Mouse (Mus musculus): ENCODE results near the gene Vps53.
A peak's percentile ranks its signal among the peaks of the same experiment; 100 is the strongest.

Vps53 gene

DNA sequence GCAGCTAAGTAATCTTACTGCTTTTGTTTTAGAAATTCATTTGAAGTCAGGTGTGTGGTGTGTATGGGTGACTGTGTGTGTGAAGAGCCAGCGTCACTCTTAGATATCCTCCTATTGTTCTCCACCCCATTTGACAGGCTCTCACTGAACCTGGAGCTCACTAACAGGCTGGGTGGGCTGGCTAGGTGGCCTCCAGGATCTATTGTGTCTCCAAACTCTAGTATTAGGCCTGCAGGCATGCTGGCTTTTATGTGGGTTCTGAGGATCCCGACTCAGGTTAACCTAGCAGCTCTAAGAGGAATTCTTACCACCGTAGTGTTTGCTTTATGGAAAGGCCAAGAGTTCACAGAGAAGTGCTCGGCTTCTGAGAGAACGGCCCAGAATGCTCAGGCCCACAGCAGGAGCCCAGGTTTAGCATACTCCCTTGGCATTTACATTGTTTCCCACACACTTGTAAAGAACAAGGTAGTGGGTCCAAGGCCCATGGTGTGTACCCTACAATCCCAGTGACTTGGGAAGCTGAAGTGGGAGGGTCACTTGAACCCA is 128.4 kb downstream of the Vps53 start:
- DNase-seq, result no peak

DNA sequence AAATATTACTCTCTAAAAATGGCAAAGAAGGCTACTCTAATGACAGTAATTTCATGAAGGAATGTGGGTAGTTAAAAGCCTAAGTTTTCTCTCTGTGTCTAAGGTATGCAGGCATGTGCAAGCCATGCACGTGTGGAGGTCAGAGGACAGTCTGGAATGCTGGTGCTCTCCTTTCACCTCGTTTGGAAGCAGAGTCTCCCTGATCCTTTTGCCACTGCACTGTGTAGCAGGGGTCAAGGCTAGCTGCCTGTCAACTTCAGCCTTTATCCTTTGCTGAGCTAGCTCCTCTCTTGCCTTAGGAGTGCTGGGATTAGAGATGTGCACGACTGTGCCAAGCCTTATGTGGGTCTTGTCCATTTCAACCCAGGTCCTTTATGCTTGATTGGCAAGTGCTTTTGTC is 128.9 kb downstream of the Vps53 start:
- DNase-seq, result no peak

DNA sequence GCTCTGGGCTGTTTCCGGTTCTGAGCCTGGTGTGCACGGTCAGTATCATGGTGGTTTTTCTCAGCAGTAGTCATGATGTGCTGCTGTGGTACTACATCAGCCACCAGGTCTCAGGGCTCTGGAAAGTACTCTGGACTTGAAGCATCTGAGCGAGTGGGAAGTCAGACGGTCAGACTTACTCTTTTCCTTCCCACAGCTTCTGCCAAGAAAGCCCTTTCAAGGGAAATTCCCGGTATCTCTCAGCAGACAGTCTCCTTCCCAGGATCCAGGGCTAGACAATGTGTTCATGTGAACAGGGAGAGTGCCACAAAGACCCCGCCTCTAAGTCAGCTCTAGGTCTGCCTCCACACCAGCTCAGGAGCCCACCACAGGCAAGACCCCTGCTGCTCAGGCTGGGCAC is 134.1 kb downstream of the Vps53 start:
- DNase-seq, result no peak

DNA sequence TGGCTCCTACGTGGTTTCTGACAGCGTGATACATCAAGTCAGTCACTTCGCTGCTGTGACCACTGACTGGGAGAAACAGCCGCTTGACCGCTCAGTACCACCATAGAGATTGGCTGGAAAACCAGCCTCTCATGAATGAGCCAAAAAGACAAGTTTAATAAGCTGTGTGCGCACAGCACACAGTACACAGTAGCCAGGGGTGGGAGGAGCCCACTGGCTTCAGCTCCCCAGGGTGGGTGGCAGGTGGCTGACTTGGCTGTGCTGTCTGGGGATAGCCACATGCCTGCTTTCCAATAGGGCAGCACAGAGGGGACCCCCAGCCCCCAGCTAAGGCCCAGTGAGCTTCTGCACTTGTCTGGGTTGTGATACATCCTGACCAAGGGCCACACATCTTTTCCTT is 135.0 kb downstream of the Vps53 start:
- DNase-seq, result no peak

DNA sequence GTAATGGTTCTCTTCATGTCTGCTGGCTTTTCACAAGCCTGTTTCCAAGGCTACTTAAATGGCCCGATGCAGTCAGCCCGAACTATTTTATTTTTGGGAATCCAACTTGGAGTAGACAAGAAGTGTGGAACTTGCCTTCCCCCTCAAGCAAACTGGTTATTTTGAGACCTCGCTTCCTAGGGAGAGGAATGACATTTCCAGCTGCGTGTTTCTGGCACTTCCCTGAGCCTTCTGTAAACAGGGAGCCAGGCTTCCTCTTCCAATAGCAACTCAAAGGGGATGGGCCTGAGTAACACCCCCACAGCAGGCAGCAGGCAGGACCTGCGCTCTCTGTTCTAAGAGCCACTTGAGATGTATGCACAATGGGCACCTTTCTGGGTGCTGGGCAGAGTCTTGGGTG is 136.6 kb downstream of the Vps53 start:
- DNase-seq, result peak; percentile 76

DNA sequence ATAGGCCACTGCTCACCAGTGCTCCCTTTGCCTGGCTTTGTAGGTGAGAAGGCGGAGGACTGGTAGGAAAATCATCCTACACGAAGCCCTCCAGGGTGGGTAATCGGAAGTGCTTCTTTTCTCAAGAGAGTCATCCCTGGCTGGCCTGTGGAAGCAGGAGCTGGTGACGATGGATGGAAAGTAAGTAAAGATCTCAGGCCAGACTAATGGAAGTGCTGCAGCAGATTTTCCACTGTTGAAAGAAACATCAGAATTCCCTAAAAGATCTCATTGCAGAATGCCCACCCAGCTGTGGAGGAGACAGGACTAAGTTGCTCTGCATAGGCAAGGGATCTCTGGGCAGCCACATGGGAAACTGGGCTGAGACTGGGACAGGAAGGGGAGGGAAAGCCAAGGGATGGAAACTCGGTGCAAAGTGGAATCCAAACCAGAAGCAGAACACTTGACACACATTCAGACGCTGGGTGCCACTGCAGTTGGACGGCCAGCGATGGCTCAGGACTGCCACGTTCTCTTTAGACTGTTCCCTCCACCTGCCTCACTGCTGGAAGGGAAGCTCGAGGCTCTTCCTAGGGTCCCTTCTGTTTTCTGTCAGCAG is 137.3 kb downstream of the Vps53 start:
- no peak for DNase-seq

DNA sequence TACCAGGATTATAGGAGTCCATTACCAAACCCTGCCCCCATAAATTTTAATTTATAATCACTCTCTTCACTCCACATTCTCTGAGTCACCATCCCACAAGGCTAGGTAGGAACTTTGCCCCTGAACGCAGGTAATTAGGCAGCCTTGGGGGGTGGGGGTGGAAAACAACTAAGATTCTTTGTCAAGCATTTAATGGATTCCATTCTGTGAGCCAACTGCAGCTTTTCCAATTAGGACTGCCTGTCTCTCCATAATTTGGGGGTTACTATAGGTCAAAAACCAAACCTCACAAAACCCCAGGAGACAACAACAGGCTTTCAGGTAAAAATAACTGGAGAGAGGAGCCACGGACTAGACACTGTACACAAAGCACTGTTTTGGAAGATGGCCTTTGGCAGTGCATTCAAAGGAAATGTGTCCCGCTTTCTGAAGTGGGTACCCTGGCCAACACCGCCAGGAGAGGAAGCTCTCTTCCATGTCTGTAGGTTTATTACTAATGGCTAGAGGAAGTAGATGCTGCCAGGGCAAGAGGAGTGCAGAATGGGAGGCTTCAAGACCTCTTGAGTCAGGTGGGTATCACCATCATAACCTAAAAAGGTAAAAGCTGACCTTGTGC is 138.6 kb downstream of the Vps53 start:
- no peak for DNase-seq

DNA sequence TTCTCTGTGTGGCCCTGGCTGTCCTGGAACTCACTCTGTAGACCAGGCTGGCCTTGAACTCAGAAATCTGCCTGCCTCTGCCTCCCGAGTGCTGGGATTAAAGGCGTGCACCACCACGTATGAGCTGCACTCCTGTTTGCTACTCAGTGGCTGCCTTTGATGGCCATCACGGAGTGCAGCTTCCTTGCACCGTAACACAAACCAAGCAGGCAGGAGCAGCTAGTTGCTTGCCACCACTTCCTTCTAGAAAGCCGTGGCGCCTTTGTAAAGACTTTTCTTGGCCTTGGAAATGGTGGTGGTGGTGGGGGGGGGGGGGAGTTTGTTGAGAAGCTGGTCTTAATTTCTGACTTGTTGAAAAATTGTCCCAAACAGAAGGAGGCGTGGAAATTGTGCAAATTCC is 139.3 kb downstream of the Vps53 start:
- no peak for DNase-seq

DNA sequence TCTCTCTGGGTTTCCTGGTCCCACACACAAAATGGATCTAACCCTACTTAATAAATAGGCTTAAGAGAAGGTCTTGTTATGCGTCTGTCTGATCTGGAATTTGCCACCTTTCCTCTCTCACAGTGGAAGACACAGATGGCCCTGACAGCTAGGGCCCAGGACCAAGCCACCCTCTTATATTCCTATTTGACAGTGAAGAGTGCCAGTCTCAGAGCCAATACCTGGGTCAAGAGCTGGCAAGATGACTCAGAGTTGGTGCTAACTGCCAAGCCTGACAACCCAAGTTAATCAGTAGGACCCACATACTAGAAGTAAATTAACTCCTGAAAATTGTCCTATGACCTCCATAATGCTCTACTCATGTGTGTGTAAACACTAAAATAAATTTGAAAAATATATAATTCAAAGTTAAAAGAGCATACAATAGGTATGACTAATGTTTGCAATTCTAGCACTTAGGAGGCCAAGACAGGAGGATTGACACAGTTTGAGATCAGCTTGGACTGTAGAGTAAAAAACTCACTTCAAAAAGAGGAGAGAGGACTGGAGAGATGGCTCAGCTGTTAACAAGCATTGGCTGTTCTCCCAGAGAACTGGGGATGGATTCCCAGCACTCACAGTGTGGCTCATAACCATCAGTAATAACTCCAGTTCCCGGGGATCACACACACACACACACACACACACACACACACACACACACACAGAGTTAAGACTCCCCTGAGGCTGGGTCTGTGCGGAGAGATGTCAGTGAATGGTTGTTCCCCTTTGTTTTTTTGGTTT is 140.0 kb downstream of the Vps53 start:
- no peak for DNase-seq

DNA sequence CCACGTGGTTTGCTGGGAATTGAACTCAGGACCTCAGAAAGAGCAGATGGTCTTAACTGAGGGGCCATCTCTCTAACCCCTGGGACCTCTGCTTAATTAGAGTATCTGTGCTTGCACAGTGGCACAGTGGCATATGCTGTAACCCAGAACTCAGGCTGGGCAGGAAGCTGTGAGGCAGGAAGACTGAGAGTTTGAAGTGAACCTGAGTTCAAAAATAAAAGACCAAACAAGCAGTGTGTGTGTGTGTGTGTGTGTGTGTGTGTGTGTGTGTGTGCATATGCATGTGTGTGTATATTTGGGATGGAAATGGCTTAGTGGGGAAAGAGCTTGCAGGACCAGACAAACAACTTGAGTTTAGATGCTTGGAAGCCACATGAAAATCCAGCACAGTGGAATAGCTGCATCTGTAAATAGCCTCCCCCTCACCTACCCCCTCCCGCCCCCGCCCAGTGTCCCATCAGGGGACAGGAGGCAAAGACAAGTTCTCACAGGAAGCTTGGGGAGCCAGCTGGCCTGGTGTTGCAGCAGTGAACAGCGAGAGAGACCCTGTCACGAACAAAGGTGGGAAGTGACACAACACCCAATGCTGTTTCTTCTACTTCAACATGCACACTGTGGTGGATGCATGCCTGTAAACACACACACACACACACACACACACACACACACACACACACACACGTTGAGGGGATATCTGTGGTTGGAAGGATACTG is 141.7 kb downstream of the Vps53 start:
- no peak for DNase-seq

DNA sequence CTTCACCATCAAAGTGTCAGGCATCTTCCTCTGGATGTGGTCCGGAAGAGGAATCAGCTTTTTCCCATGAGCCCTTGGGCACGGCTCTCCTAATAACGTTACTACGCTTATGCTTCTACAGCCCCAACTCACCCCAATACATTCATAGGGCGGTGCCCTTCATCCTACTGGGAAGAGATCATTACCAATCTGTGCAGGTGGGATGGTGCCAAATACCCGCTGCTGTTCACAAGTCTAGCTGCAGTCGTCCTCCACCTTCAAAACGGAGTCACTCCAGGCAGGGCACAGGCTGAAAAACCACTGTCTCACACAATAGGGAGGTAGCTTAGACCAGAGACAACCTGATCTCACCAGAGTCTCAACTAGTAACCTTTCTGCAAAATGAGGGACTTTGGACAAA is 144.3 kb downstream of the Vps53 start:
- DNase-seq, result no peak

DNA sequence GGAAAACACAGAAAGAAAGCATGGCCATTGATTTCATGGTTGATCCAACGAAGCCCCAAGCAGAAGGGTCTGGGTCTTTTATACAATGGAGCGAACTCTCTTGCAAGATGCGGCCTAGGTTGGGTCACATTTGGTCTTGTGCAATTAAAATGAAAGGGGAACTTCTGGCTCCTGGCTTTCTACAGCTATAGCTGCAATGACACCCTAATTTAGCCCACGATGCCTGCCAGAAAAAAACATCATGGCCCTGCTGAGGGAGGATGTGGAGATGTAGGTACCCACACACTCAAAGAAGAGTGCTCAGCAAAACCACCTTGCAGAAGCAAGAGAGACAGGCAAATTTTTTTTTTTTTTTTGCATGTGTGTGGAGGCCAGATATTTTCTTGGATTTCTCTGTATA is 145.6 kb downstream of the Vps53 start:
- peak; percentile 39 for DNase-seq

DNA sequence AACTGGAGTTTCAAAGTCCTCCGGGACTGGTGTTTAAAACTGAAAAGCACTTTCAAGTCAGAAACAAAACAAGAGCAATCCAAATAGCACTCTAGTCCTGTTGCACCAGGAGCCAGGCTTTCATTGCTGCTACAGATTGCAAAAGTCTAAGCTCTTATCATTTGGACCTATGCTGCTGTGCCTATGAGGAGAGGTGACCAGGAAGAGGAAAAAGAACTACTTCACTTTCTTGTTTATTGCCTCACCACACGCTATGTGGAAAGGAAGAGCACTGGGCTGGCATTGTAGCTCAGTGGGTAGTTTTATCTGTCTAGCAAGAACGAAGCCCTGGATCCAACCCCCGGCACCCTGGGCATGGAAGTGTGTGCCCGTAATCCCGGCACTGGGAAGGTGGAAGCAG is 146.1 kb downstream of the Vps53 start:
- DNase-seq, result no peak

DNA sequence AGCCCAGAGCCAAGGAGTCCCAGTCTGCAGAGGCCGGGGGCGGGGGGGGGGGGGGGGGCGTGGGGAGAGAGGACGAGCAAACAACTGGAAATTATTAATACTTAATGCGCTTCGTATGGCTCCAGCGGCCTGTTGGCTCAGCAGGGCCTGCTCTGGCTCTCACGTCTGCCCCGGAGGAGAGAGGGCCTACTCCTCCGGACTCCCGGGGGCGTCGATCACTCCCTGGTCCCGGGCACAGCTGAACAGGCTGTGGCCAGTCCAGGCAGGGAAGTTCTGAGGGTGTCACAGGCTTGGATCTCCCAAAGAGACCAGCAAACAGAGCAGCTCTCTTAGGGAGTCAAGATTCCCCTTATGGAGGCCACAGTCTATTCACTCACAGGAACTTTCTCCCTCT is 151.4 kb downstream of the Vps53 start:
- DNase-seq, result no peak

DNA sequence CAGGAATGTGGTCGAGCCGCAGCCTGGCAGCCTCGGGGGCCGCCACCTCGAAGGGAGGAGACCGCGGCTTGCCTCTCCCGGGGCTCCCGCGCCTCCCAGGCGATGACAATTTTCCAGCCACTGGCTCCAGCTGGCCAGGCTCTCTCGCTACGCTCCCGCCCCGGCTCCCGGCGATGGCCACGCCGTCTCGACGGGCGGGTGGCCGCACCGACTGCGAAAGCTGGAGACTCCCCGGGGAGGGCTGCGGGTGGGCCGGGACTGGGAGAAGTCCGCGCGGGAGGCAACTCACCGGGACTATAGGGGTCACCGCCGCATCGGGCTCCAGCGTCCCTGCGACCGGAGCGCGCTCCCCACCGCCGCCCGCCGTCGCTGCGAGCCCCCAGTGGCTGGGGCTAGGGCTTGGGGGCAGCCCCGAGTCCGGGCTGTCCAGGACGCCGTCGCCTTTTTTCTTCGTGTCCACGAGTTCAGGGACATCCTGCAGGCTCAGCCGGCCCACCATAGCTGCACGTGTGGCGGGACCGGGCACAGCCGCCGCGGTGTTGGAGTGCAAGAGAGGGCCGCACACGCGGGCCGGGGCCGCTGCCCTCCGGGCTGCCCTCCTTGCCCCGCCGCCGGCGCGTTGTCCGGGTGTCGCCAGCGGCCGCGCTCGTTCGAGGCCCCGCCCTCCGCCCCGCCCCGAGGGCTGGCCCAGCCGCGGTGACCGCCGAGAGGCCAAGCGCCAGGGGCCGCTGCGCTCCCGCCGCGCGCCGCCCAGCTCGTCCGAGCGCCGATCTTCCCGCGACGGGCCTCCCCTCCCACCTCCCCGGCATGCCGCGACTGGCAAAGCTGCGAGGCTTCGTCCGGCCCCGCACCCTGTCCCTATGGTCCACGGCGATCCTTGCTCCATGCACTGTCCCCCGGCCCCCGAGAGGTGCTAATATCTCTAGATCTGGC is 152.0 kb downstream of the Vps53 start, which contains the start of gene Rflnb:
Rflnb (minus strand) TSS at position 644 of the 933 bp plus-strand sequence.
- DNase-seq, result peak; percentile 65

DNA sequence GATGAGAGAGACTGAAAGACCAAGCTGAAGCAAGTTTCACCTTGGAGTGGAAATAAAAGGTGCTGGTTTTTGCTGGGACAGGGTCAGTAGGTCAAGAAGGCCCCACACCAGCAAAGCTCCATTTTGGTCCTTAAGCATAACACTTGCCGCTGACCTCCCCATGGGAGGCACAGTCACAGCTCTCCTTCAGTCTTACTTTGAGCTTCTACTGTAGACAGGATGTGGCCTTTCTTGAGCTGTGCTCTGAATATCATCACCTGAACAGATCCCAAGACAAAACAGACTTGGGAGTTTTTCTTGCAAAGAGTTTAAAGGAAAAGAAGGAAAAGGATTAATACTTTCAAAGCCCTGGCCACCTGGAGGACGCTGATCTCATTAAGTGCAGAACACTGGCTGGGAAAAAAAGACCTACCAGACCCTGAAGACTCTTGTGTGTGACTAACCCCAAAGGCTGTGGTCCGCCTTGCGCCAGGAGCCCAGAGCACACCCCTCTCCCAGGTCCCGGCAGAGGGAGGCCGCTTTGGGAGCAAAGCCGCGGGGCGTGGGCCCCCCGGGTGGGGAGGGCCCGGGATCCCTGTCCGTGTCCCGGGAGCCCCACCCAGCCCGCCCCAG is 152.8 kb downstream of the Vps53 start:
- DNase-seq, result no peak

DNA sequence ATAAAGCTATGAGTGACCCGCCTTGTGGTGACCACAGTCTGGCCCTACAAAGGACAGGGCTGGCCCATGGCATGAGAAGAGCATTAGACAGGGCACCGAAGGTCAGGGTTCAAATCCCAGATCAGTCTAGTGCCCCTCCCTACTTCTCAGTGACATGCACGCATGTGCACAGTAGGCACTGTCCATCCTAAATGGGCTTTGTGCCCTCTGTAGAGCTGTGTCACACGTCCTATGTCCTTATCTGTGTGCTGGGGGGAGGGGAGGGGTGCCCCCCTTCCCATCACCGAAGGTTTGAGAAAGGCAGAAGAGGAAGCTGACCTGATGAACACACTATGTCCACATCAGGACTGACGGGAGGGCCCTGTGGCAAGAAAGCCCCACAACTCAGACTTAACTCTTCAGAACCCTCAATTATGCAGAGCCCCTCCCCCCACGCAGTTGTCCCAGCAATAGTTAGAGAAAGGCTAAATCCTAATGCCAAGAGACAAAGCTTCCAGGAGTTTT is 154.3 kb downstream of the Vps53 start:
- DNase-seq, result no peak

DNA sequence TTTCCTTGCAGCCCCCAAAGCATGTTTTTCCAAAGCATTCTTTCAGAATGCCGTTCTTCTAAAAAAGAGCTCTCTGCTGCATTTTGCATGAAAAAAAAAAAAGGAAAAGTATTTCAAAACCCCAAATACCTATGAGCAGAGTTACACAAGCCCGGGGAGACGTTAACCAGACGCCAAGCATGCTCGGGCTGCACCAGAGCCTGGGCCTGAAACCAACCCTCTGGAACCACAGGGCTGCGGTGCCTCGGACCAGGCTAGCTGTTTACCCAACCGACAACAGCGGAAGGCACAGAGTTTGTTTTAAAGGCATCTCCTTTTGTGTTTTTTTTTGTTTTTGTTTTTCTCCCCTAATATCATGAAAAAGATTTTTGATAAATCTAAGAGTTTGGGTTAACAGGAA is 158.5 kb downstream of the Vps53 start:
- DNase-seq, result no peak

DNA sequence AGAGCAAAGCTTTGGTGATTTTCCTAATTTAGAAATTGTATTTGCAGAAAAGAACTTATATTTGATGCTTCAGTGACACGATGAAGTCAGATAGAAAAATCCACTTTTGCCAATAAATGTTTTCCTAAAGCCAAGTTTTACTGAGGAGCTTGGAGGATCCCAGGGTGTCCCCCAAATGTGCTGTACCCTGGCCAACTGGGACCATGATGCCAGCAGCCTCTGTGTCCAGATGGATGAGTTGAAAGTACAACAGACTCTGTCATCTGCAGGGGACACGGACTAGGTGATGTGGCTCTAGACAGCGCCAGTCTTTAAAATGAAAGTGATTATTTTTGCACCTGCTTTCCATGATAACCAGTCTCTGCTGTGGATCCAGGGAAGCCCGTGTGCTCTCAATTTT is 159.6 kb downstream of the Vps53 start:
- DNase-seq, result no peak

DNA sequence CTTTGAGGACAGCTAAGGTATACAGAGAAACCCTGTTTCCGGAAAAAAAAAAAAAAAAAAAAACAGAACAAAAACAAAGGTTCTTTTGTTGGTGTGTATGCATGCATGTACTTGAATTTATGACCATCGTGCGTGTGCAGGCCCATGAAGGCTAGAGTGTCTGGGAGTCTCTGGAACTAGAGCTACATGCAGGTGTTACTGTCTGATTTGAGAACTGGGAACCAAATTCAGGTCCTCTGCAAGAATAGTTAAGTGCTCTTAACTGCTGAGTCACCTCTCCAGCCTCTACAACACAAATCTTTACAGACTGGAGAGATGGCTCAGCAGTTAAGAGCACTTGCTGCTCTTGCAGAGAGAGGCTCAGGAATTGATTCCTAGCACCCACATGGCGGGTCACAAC is 163.6 kb downstream of the Vps53 start:
- DNase-seq, result no peak

DNA sequence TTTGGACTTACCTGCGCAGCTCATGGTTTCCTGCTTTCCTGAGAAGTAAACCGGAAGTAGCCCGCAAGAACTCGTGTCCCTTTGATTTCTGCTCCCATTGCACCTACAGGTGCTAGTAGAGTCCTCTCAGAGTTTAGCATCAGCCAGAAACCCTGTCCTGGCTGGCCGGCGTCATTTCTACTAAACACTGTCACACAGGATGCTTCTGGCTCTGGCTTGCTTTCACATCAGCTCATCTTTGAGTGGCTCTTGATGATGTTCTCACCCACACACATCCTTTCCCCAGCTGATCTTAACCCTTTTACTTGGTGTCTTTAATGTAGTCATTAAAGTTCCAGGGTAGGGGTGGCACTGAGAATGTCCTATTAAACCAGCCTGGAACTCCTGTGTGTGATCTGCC is 164.2 kb downstream of the Vps53 start:
- DNase-seq, result no peak

Measured in right cerebral cortex, adult 18-20 months (tissue).